Mouse (Mus musculus) kidney, adult 2 months (tissue): ENCODE results near the gene Ankrd52.

ENCODE experiments used
- CTCF ChIP-seq: fragments of 200-500 bp; conservative IDR thresholded peaks from 2 replicates; pipeline ENCODE4 v1.5.1; 2011; ENCODE audit warnings: low read depth, mild to moderate bottlenecking, control low read depth, low read length, moderate library complexity, mixed read lengths; ENCODE audit not compliant: insufficient read depth, insufficient read length
- POLR2A ChIP-seq: fragments of 200-500 bp; IDR thresholded peaks from one replicate; pipeline ENCODE4 v1.6.1; 2011; ENCODE audit warnings: low read depth, low read length, control low read depth

- TF ChIP-seq POLR2A (no peak), CTCF (no peak)
These were observed 80.8 kb downstream of the Ankrd52 start for GRCm38 (mm10) chr10:128457676-128458075.
